Mouse (Mus musculus): ENCODE measurements at regions not wholly inside any gene's neighbourhood (a gene's known extent, or its start where the extent isn't known, plus 50 kb on each side); places are given as distances from the start of the nearest gene placed in this dataset.

GRCm38 (mm10) chr14:100792094-100792493 is 408.0 kb downstream of the Prr30 start:
- DNase-seq (ENCODE audit: low spot score in 2 of 2): no peak

GRCm38 (mm10) chr14:100781882-100782281 is 418.2 kb downstream of the Prr30 start:
- DNase-seq (ENCODE audit: low spot score in 2 of 2): no peak

- DNase-seq (ENCODE audit: low spot score in 2 of 2): no peak
These were observed 446.2 kb downstream of the Prr30 start for GRCm38 (mm10) chr14:100753951-100754350.

- no peak for DNase-seq (ENCODE audit: low spot score in 2 of 2)
These were observed 447.4 kb downstream of the Prr30 start for GRCm38 (mm10) chr14:100752746-100753145.

- DNase-seq (ENCODE audit: low spot score in 2 of 2): peak; percentile 68 to 70
These were observed 450.2 kb downstream of the Prr30 start for GRCm38 (mm10) chr14:100749737-100750541.

GRCm38 (mm10) chr14:100735276-100735675 is 450.8 kb upstream of the Klf12 start:
- no peak for DNase-seq (ENCODE audit: low spot score in 2 of 2)

GRCm38 (mm10) chr14:100728433-100728832 is 444.0 kb upstream of the Klf12 start:
- DNase-seq (ENCODE audit: low spot score in 2 of 2): no peak

- DNase-seq (ENCODE audit: low spot score in 2 of 2): no peak
These were observed 443.2 kb upstream of the Klf12 start for GRCm38 (mm10) chr14:100727701-100728100.

- no peak for DNase-seq (ENCODE audit: low spot score in 2 of 2)
These were observed 440.5 kb upstream of the Klf12 start for GRCm38 (mm10) chr14:100724962-100725361.

- DNase-seq (ENCODE audit: low spot score in 2 of 2): no peak
These were observed 436.2 kb upstream of the Klf12 start for GRCm38 (mm10) chr14:100720667-100721066.

- DNase-seq (ENCODE audit: low spot score in 2 of 2): no peak
These were observed 430.5 kb upstream of the Klf12 start for GRCm38 (mm10) chr14:100714952-100715351.

- no peak for DNase-seq (ENCODE audit: low spot score in 2 of 2)
These were observed 429.6 kb upstream of the Klf12 start for GRCm38 (mm10) chr14:100713999-100714471.

GRCm38 (mm10) chr14:100713592-100713991 is 429.1 kb upstream of the Klf12 start:
- no peak for DNase-seq (ENCODE audit: low spot score in 2 of 2)

GRCm38 (mm10) chr14:100665361-100665955 is 381.0 kb upstream of the Klf12 start:
- DNase-seq (ENCODE audit: low spot score in 2 of 2): no peak

GRCm38 (mm10) chr14:100664180-100664579 is 379.7 kb upstream of the Klf12 start:
- DNase-seq (ENCODE audit: low spot score in 2 of 2): no peak

GRCm38 (mm10) chr14:100642076-100642475 is 357.6 kb upstream of the Klf12 start:
- DNase-seq (ENCODE audit: low spot score in 2 of 2): no peak

GRCm38 (mm10) chr14:100634521-100634920 is 350.0 kb upstream of the Klf12 start:
- no peak for DNase-seq (ENCODE audit: low spot score in 2 of 2)

- DNase-seq (ENCODE audit: low spot score in 2 of 2): no peak
These were observed 347.2 kb upstream of the Klf12 start for GRCm38 (mm10) chr14:100631676-100632075.

- DNase-seq (ENCODE audit: low spot score in 2 of 2): no peak
These were observed 345.7 kb upstream of the Klf12 start for GRCm38 (mm10) chr14:100630197-100630596.

GRCm38 (mm10) chr14:100627523-100627922 is 343.0 kb upstream of the Klf12 start:
- DNase-seq (ENCODE audit: low spot score in 2 of 2): no peak

GRCm38 (mm10) chr14:100619656-100620030 is 335.2 kb upstream of the Klf12 start:
- DNase-seq (ENCODE audit: low spot score in 2 of 2): no peak

- DNase-seq (ENCODE audit: low spot score in 2 of 2): peak in 1 of 2 experiments; percentile 4
These were observed 334.5 kb upstream of the Klf12 start for GRCm38 (mm10) chr14:100618793-100619655.
